Mouse (Mus musculus) hematopoietic stem cell, adult 5-6 weeks (primary cell): ENCODE data around the gene Adk. TPM values are rescaled to one million over a fixed set of nuclear protein-coding genes. Genes with fewer than 3 reads are reported as not detected.

Experiments used
- ATAC-seq, 2 experiments: fragments of 125-278 bp in 1 of 2; replicated peaks in 1 of 2; 2 replicates each; pipeline ENCODE4 v1.8.0; 2016 to 2017; ENCODE audit warnings: inconsistent platforms in 2 of 2, mild to moderate bottlenecking in 2 of 2, moderate number of reproducible peaks in 2 of 2, low read depth in 1 of 2, moderate TSS enrichment in 1 of 2; ENCODE audit not compliant: low FRiP score in 2 of 2, poor library complexity in 2 of 2, severe bottlenecking in 2 of 2, insufficient read depth in 1 of 2, low TSS enrichment in 1 of 2
- total RNA-seq: library from RNA; stranded (forward); fragments of 172-1452, 232-1000 nt; gene quantifications from 2 replicates; pipeline ENCODE4 v1.2.3, GENCODE M21; 2017

Adk gene
- total RNA-seq, 1 experiment from 2014 or later = 55.9 TPM

GRCm38 (mm10) chr14:21115318-21115717 is 62.9 kb downstream of the Adk start:
- no peak for ATAC-seq

GRCm38 (mm10) chr14:21115888-21116460 is 63.6 kb downstream of the Adk start:
- ATAC-seq = no peak

- ATAC-seq = no peak
These were observed 65.7 kb downstream of the Adk start for GRCm38 (mm10) chr14:21118095-21118494.

GRCm38 (mm10) chr14:21119653-21120313 is 67.4 kb downstream of the Adk start:
- ATAC-seq = no peak

- no peak for ATAC-seq
These were observed 68.1 kb downstream of the Adk start for GRCm38 (mm10) chr14:21120473-21120872.

- ATAC-seq = no peak
These were observed 74.8 kb downstream of the Adk start for GRCm38 (mm10) chr14:21127215-21127614.

- ATAC-seq = peak; percentile 69 to 73
These were observed 84.5 kb downstream of the Adk start for GRCm38 (mm10) chr14:21136906-21137305.

- ATAC-seq = no peak
These were observed 90.2 kb downstream of the Adk start for GRCm38 (mm10) chr14:21142603-21143002.

- ATAC-seq = peak in 1 of 2 experiments; percentile 53; a peak in 2 of 4 replicates
These were observed 91.2 kb downstream of the Adk start for GRCm38 (mm10) chr14:21143406-21144115.

GRCm38 (mm10) chr14:21147171-21147570 is 94.8 kb downstream of the Adk start:
- ATAC-seq = no peak

- no peak for ATAC-seq
These were observed 97.9 kb downstream of the Adk start for GRCm38 (mm10) chr14:21150301-21150700.

- no peak for ATAC-seq
These were observed 99.7 kb downstream of the Adk start for GRCm38 (mm10) chr14:21152055-21152454.

GRCm38 (mm10) chr14:21165706-21166105 is 113.3 kb downstream of the Adk start:
- ATAC-seq = no peak

- ATAC-seq = no peak
These were observed 113.7 kb downstream of the Adk start for GRCm38 (mm10) chr14:21166114-21166513.

GRCm38 (mm10) chr14:21173973-21174745 is 121.8 kb downstream of the Adk start:
- ATAC-seq = no peak

GRCm38 (mm10) chr14:21174804-21175203 is 122.4 kb downstream of the Adk start:
- no peak for ATAC-seq

- ATAC-seq = no peak
These were observed 125.4 kb downstream of the Adk start for GRCm38 (mm10) chr14:21177781-21178180.

- no peak for ATAC-seq
These were observed 126.0 kb downstream of the Adk start for GRCm38 (mm10) chr14:21178356-21178755.
